8 mouse cellular contexts compared by ENCODE assay signal in genomic region chr11:69846738-69847688, GRCm38 (mm10). TPM values are rescaled to one million over a fixed set of nuclear protein-coding genes. Genes with fewer than 3 reads are reported as not detected.
DNase-seq lines count a peak whose midpoint lies in the region; ATAC-seq lines count a peak whose summit lies in the region.

No protein-coding gene starts in this region.

- WGBS in heart, embryonic 14.5 days = 11% methylated on average over 37 of the region's 37 CpGs
- WGBS in limb, embryonic 13.5 days = 12% methylated on average over 36 of the region's 37 CpGs
- 13% methylated on average over 36 of the region's 37 CpGs for WGBS in midbrain, embryonic 12.5 days

- H3K36me3 ChIP-seq in heart, embryonic 14.5 days (ENCODE audit: control insufficient read depth, insufficient read depth, low read length) = peaks cover 42% of the 10 kb centered on the region
- H3K36me3 ChIP-seq in limb, embryonic 13.5 days = peaks cover 44% of the 10 kb centered on the region
- H3K36me3 ChIP-seq in midbrain, embryonic 12.5 days = peaks cover 43% of the 10 kb centered on the region

- no peaks in the 10 kb centered on the region for H3K9me3 ChIP-seq in heart, embryonic 14.5 days (ENCODE audit: control insufficient read depth, low read length)
- H3K9me3 ChIP-seq in limb, embryonic 13.5 days = no peaks in the 10 kb centered on the region
- no peaks in the 10 kb centered on the region for H3K9me3 ChIP-seq in midbrain, embryonic 12.5 days

- H3K9ac ChIP-seq in heart, embryonic 14.5 days (ENCODE audit: low read length) = peak overlapping the region; percentile 95
- peak overlapping the region; percentile 90 for H3K9ac ChIP-seq in limb, embryonic 13.5 days
- H3K9ac ChIP-seq in midbrain, embryonic 12.5 days (replicated peaks) = peak overlapping the region; percentile 84

- H3K4me3 ChIP-seq in heart, embryonic 14.5 days (ENCODE audit: control insufficient read depth in 1 of 2, insufficient read depth in 1 of 2, low read depth in 1 of 2, low read length in 2 of 2) = peak overlapping the region; percentile 57 to 84
- peak overlapping the region; percentile 79 for H3K4me3 ChIP-seq in limb, embryonic 13.5 days
- peak overlapping the region; percentile 75 for H3K4me3 ChIP-seq in midbrain, embryonic 12.5 days

- peak; percentile 49 for DNase-seq in thymus, postnatal 14 days
- DNase-seq in thymus, adult 18-20 months = no peak
- DNase-seq in embryo, embryonic 9.5 days (ENCODE audit: extremely low spot score) = peak; percentile 35
- DNase-seq in left cerebral cortex, postnatal 36 days (ENCODE audit: low spot score in 2 of 2) = no peak

- peak overlapping the region; percentile 89 for H3K4me2 ChIP-seq in heart, embryonic 14.5 days (ENCODE audit: low read length)
- peak overlapping the region; percentile 93 for H3K4me2 ChIP-seq in limb, embryonic 13.5 days (replicated peaks)
- H3K4me2 ChIP-seq in midbrain, embryonic 12.5 days (replicated peaks) = peak overlapping the region; percentile 70

- peak; percentile 24 for ATAC-seq in heart, embryonic 14.5 days (ENCODE audit: insufficient number of reproducible peaks, insufficient read depth, low FRiP score, low read depth)
- ATAC-seq in limb, embryonic 13.5 days (ENCODE audit: low FRiP score, low read depth) = peak; percentile 41
- ATAC-seq in midbrain, embryonic 12.5 days (ENCODE audit: low FRiP score, low read depth) = peak; percentile 35
- no peak for ATAC-seq in monocyte, adult 5-6 weeks (replicated peaks; ENCODE audit: insufficient number of reproducible peaks, low FRiP score, low TSS enrichment, poor library complexity, severe bottlenecking)

- peaks cover 14 to 19% of the 10 kb centered on the region in 2 experiments for H3K4me1 ChIP-seq in heart, embryonic 14.5 days (ENCODE audit: control insufficient read depth in 2 of 2, insufficient read depth in 2 of 2, low read length in 2 of 2)
- H3K4me1 ChIP-seq in limb, embryonic 13.5 days = peaks cover 31% of the 10 kb centered on the region
- peaks cover 32% of the 10 kb centered on the region for H3K4me1 ChIP-seq in midbrain, embryonic 12.5 days

- intact Hi-C loops in left cerebral cortex, postnatal 36 days (cut with DNase I) = no loop called here

- peak overlapping the region; percentile 23 to 95; a peak in 3 of 4 replicates for H3K27ac ChIP-seq in heart, embryonic 14.5 days (replicated peaks in 1 of 2; ENCODE audit: control insufficient read depth in 1 of 2, insufficient read depth in 1 of 2, low read depth in 2 of 2, low read length in 2 of 2)
- H3K27ac ChIP-seq in limb, embryonic 13.5 days = peak overlapping the region; percentile 96
- H3K27ac ChIP-seq in midbrain, embryonic 12.5 days (replicated peaks) = peak overlapping the region; percentile 95

- H3K27me3 ChIP-seq in heart, embryonic 14.5 days (ENCODE audit: control insufficient read depth, insufficient read depth, low read length) = no peaks in the 10 kb centered on the region
- H3K27me3 ChIP-seq in limb, embryonic 13.5 days = no peaks in the 10 kb centered on the region
- H3K27me3 ChIP-seq in midbrain, embryonic 12.5 days = no peaks in the 10 kb centered on the region

RNA-seq across cellular contexts. Expression of gene Plscr3, which starts 0.8 kb away (rescaled TPM):
- polyA plus RNA-seq in heart, embryonic 14.5 days (2014; fragmentation: Nextera tagmentation; extraction: Ambion mirVana) = 66.5 and 75.8 TPM in 2 replicates
- polyA plus RNA-seq in limb, embryonic 13.5 days (2015; fragmentation: Nextera tagmentation; extraction: Ambion mirVana) = 135 and 140 TPM in 2 replicates
- 62.9 and 70.1 TPM in 2 replicates for polyA plus RNA-seq in midbrain, embryonic 12.5 days (2016; fragmentation: Nextera tagmentation; extraction: Ambion mirVana)
- 10 to 100 TPM; 18.4 to 18.7 TPM for total RNA-seq in left cerebral cortex, postnatal 36 days (2021)
- total RNA-seq in monocyte, adult 5-6 weeks (2017) = 0.53 to 3.8 TPM (median 2.8 TPM) in 3 replicates

RNA-seq across cellular contexts. Expression of gene Tmem256, which starts 8.7 kb away (rescaled TPM):
- polyA plus RNA-seq in heart, embryonic 14.5 days (2014; fragmentation: Nextera tagmentation; extraction: Ambion mirVana) = 340 and 379 TPM in 2 replicates
- 368 and 376 TPM in 2 replicates for polyA plus RNA-seq in limb, embryonic 13.5 days (2015; fragmentation: Nextera tagmentation; extraction: Ambion mirVana)
- 284 and 302 TPM in 2 replicates for polyA plus RNA-seq in midbrain, embryonic 12.5 days (2016; fragmentation: Nextera tagmentation; extraction: Ambion mirVana)
- 100 to 1,000 TPM; 111 to 130 TPM for total RNA-seq in left cerebral cortex, postnatal 36 days (2021)
- 35.3 to 85.7 TPM (median 75.7 TPM) in 3 replicates for total RNA-seq in monocyte, adult 5-6 weeks (2017)

RNA-seq across cellular contexts. Expression of gene Nlgn2, which starts 9.4 kb away (rescaled TPM):
- 2.4 and 2.6 TPM in 2 replicates for polyA plus RNA-seq in heart, embryonic 14.5 days (2014; fragmentation: Nextera tagmentation; extraction: Ambion mirVana)
- 11.5 and 11.8 TPM in 2 replicates for polyA plus RNA-seq in limb, embryonic 13.5 days (2015; fragmentation: Nextera tagmentation; extraction: Ambion mirVana)
- polyA plus RNA-seq in midbrain, embryonic 12.5 days (2016; fragmentation: Nextera tagmentation; extraction: Ambion mirVana) = 14.2 and 14.6 TPM in 2 replicates
- 100 to 1,000 TPM; 239 to 241 TPM for total RNA-seq in left cerebral cortex, postnatal 36 days (2021)
- total RNA-seq in monocyte, adult 5-6 weeks (2017) = 0.10 to 0.29 TPM (median 0.11 TPM) in 3 replicates

RNA-seq across cellular contexts. Expression of gene Tnk1, which starts 11.5 kb away (rescaled TPM):
- 0.15 TPM in 1 of 2 replicates, not detected in the other for polyA plus RNA-seq in heart, embryonic 14.5 days (2014; fragmentation: Nextera tagmentation; extraction: Ambion mirVana)
- 1.9 and 2.0 TPM in 2 replicates for polyA plus RNA-seq in limb, embryonic 13.5 days (2015; fragmentation: Nextera tagmentation; extraction: Ambion mirVana)
- 0.19 and 0.21 TPM in 2 replicates for polyA plus RNA-seq in midbrain, embryonic 12.5 days (2016; fragmentation: Nextera tagmentation; extraction: Ambion mirVana)
- not detected for total RNA-seq in left cerebral cortex, postnatal 36 days (2021)
- total RNA-seq in monocyte, adult 5-6 weeks (2017) = not detected in 3 replicates

RNA-seq across cellular contexts. Expression of gene Spem1, which starts 25.0 kb away (rescaled TPM):
- not detected in 2 replicates for polyA plus RNA-seq in heart, embryonic 14.5 days (2014; fragmentation: Nextera tagmentation; extraction: Ambion mirVana)
- polyA plus RNA-seq in limb, embryonic 13.5 days (2015; fragmentation: Nextera tagmentation; extraction: Ambion mirVana) = 0.18 and 0.24 TPM in 2 replicates
- 0.46 TPM in 1 of 2 replicates, not detected in the other for polyA plus RNA-seq in midbrain, embryonic 12.5 days (2016; fragmentation: Nextera tagmentation; extraction: Ambion mirVana)
- under 1 TPM; 0.52 TPM for total RNA-seq in left cerebral cortex, postnatal 36 days (2021)
- total RNA-seq in monocyte, adult 5-6 weeks (2017) = not detected in 3 replicates

Comparison
In these comparisons a context has a peak if more than half of its experiments do, and no peak if none do; other contexts are left out.
1. DNase-seq: peak in thymus, postnatal 14 days (single experiment) and embryo, embryonic 9.5 days (single experiment); none in thymus, adult 18-20 months (0 of 2) and left cerebral cortex, postnatal 36 days (0 of 2).
2. Peak in every context shown above with its lines, with median percentiles within 50 percentile points of each other: H3K27ac ChIP-seq, H3K4me2 ChIP-seq, H3K4me3 ChIP-seq and H3K9ac ChIP-seq.